Mouse (Mus musculus) hematopoietic multipotent progenitor cell, adult 10-12 weeks (in vitro differentiated cells): ENCODE results near the gene Klhl30. TPM values are rescaled to one million over a fixed set of nuclear protein-coding genes. Genes with fewer than 3 reads are reported as not detected.

Experiments used
- polyA plus RNA-seq: library from polyadenylated mRNA; stranded (reverse); fragments of >175 nt; gene quantifications from 2 replicates; pipeline ENCODE4 v1.2.3, GENCODE M21; 2012; ENCODE audit warnings: low replicate concordance

Gene Klhl30
- polyA plus RNA-seq = 0.38 and 0.74 TPM in 2 replicates

GRCm38 (mm10) chr1:91350841-91351240, at the start of gene Klhl30:
Gene Klhl30 (plus strand): TSS chr1:91351016.

GRCm38 (mm10) chr1:91321760-91322438, 28.9 kb upstream of the Klhl30 start, which contains the start of gene Espnl:
Gene Espnl (plus strand): TSS chr1:91322075.

GRCm38 (mm10) chr1:91366215-91367108, 15.6 kb downstream of the Klhl30 start, which contains the start of gene Erfe:
Gene Erfe (plus strand): TSS chr1:91366430.

GRCm38 (mm10) chr1:91398260-91399062, 47.6 kb downstream of the Klhl30 start, which contains the start of gene Ilkap:
Gene Ilkap (minus strand): TSS chr1:91398815.

Other genes starting within 250 kb of the Klhl30 start
- gene Rbm44, start 205.9 kb upstream of the Klhl30 start, polyA plus RNA-seq = 0.04 TPM in 1 of 2 replicates, not detected in the other
- gene Ramp1, start 171.2 kb upstream of the Klhl30 start, polyA plus RNA-seq = 21.5 and 38.6 TPM in 2 replicates
- gene Ube2f, start 100.7 kb upstream of the Klhl30 start, polyA plus RNA-seq = 9.9 and 12.8 TPM in 2 replicates
- 32.1 and 32.8 TPM in 2 replicates for gene Scly, start 52.7 kb upstream of the Klhl30 start, polyA plus RNA-seq
- gene Espnl, start 28.9 kb upstream of the Klhl30 start, polyA plus RNA-seq = 0.10 TPM in 1 of 2 replicates, not detected in the other
- gene Erfe, start 15.4 kb downstream of the Klhl30 start, polyA plus RNA-seq = 0.17 and 0.82 TPM in 2 replicates
- gene Ilkap, start 47.8 kb downstream of the Klhl30 start, polyA plus RNA-seq = 42.0 and 90.1 TPM in 2 replicates
- gene Hes6, start 63.0 kb downstream of the Klhl30 start, polyA plus RNA-seq = 70.1 and 134 TPM in 2 replicates
- gene Per2, start 108.3 kb downstream of the Klhl30 start, polyA plus RNA-seq = 6.4 and 7.2 TPM in 2 replicates
- 9.4 and 10.3 TPM in 2 replicates for gene Traf3ip1, start 143.6 kb downstream of the Klhl30 start, polyA plus RNA-seq
- 11.3 and 19.6 TPM in 2 replicates for gene Asb1, start 189.5 kb downstream of the Klhl30 start, polyA plus RNA-seq